Mouse (Mus musculus) spleen, adult 2 months (tissue): ENCODE data around the gene Csrp1. TPM values are rescaled to one million over a fixed set of nuclear protein-coding genes. Genes with fewer than 3 reads are reported as not detected.

Source experiments
- DNase-seq, 2 experiments: peaks; one replicate each; pipeline versions ENCODE4 v3.0.0 to v3.0.0-alpha.2; 2012 to 2021; ENCODE audit warnings: low spot score in 2 of 2, low read depth in 1 of 2
- H3K27ac ChIP-seq: fragments of 200-500 bp; 2 replicates; pipeline ENCODE4 v1.5.1; 2012; ENCODE audit warnings: low read length, inconsistent platforms; ENCODE audit not compliant: insufficient read depth
- H3K27me3 ChIP-seq: fragments of 200-500 bp; 2 replicates; pipeline ENCODE4 v1.6.1; 2012; ENCODE audit warnings: mild to moderate bottlenecking, moderate library complexity, low read length, inconsistent platforms; ENCODE audit not compliant: control insufficient read depth, insufficient read depth
- H3K36me3 ChIP-seq: fragments of 200-500 bp; 2 replicates; pipeline ENCODE4 v1.6.1; 2012; ENCODE audit warnings: mild to moderate bottlenecking, low read length, inconsistent platforms; ENCODE audit not compliant: control insufficient read depth, insufficient read depth
- H3K4me1 ChIP-seq: fragments of 200-500 bp; 2 replicates; pipeline ENCODE4 v1.6.1; 2011; ENCODE audit warnings: inconsistent platforms; ENCODE audit not compliant: control insufficient read depth, insufficient read depth, insufficient read length
- H3K4me3 ChIP-seq: fragments of 200-500 bp; 2 replicates; pipeline ENCODE4 v1.5.1; 2011; ENCODE audit warnings: mild to moderate bottlenecking, inconsistent platforms; ENCODE audit not compliant: insufficient read depth, insufficient read length; ENCODE audit errors: extremely low read depth
- CTCF ChIP-seq: fragments of 200-500 bp; IDR thresholded peaks from 2 replicates; pipeline ENCODE4 v1.5.1; 2011; ENCODE audit warnings: mild to moderate bottlenecking, inconsistent platforms; ENCODE audit not compliant: insufficient read depth, insufficient read length, insufficient replicate concordance; ENCODE audit errors: extremely low read depth
- POLR2A ChIP-seq: fragments of 200-500 bp; IDR thresholded peaks from 2 replicates; pipeline ENCODE4 v1.6.1; 2011; ENCODE audit warnings: low read depth, low read length, inconsistent platforms
- WGBS: fragments of 180-500 bp; shearing (Covaris S2); methylation state at CpG from one replicate; pipeline ENCODE4 v1.1.7; 2018; 5-methylcytosine and 5-hydroxymethylcytosine counted together
- polyA plus RNA-seq: library from polyadenylated mRNA; depleted of rRNA; stranded (reverse); fragments of >200 nt; gene quantifications from 2 replicates; pipeline ENCODE4 v1.2.3, GENCODE M21; 2012

The Csrp1 gene
- polyA plus RNA-seq, 1 experiment: 174 TPM

DNA sequence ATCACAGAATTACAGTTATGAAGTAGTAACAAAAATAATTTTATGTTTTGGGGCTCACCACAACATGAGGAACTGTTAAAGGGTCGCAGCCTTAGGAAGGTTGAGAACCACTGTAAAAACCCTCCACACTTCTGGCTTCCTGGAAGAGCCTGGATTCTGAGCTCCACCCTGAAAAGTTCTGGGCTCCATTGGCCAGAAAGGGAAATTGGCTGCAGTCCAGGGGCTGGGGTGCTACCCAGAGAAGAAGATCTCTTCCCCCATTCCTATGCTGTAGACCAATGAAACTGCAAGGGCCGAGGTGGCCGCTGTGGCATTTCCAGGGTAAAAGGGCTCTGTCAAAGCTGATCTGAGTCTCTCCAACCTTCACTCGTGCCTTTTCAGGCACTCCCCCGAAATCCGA is 21.8 kb upstream of the Csrp1 start:
- Histone ChIP-seq H3K4me3 (no peak overlapping the region), H3K4me1 (peaks cover 2% of the 10 kb centered on the region; the same call in 1 of the 2 replicates), H3K27me3 (no peaks in the 10 kb centered on the region), H3K36me3 (no peaks in the 10 kb centered on the region), H3K27ac (no peak overlapping the region)
- 80% methylated on average over 6 of the region's 6 CpGs for WGBS
- no peak for TF ChIP-seq POLR2A
- no peak for TF ChIP-seq CTCF
- no peak for DNase-seq

DNA sequence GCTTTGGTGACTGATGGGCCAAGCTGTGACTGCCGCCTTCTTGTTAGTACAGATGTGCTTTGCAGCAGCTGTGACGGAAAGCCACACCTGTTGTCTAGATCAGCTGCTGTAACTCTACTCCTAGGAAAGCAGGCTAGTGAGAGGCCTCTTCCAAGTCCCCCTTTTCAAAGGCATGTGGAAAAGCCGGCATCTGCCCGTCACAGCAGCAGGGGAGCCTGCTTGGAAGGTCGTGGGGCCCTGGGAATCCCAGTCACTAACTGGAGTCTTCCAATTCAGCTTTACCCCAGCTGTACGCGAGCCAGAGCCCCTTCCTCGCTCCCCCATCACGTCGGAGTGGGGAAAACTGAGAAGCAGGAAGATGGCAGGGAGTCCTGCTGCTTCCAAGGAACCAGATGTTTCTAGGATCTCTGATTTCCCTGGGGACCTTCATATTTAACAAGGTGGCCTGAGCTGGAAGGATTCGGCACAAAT is 21.4 kb upstream of the Csrp1 start:
- Histone ChIP-seq H3K36me3 (no peaks in the 10 kb centered on the region), H3K27me3 (no peaks in the 10 kb centered on the region), H3K27ac (no peak overlapping the region), H3K4me1 (peaks cover 2% of the 10 kb centered on the region; the same call in 1 of the 2 replicates), H3K4me3 (no peak overlapping the region)
- no peak for TF ChIP-seq POLR2A
- TF ChIP-seq CTCF: no peak
- 92% methylated on average over 11 of the region's 11 CpGs for WGBS
- no peak for DNase-seq

- no peak overlapping the region for H3K27ac ChIP-seq
- H3K4me3 ChIP-seq: no peak overlapping the region
- H3K27me3 ChIP-seq: no peaks in the 10 kb centered on the region
- no peak for TF ChIP-seq POLR2A
- TF ChIP-seq CTCF: peak; percentile 37; the same call in 1 of the 2 replicates
- 39% methylated on average over 29 of the region's 29 CpGs for WGBS
- H3K36me3 ChIP-seq: no peaks in the 10 kb centered on the region
- peaks cover 2% of the 10 kb centered on the region; the same call in 1 of the 2 replicates for H3K4me1 ChIP-seq
- peak in 1 of 2 experiments; percentile 34 for DNase-seq
Measured at GRCm38 (mm10) chr1:135698996-135699705, 20.7 kb upstream of the Csrp1 start.

DNA sequence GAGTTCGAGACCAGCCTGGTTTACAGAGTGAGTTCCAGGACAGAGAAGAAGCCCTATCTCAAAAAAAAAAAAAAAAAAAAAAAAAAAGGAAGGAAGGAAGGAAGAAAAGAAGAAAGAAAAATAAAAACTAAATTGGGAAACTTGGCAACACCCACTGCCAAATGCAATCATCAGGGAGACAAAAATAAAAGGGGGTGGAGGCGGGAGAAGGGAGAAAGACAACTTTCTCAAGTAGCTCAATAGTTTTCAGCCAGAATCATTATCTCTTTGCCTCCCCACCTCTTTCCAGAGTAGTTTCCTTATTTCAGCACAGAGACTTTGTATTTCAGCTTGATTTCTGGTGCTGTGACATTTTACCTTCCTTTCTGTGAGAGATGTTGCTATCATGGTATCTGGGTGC is 20.0 kb upstream of the Csrp1 start:
- no peaks in the 10 kb centered on the region for H3K36me3 ChIP-seq
- 47% methylated on average over 2 of the region's 2 CpGs for WGBS

DNA sequence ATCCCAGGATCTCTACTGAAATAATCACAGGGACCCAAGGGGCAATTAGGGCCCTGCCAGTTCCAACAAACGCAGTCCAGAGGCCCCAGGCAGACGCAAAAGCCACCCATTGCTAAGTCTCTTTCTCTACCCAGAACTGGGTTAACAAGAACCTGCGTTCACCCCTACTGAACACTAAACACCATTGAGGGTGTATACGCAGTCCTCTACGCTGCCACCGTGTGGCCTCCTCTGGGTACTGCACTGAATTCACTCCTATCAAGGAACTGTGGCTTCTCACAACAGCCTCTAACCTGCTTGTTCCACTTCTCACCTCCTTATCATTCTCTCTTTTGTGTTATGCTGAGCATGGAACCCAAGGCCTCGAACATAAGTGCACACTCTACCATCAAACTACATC is 19.3 kb upstream of the Csrp1 start:
- TF ChIP-seq POLR2A (no peak), CTCF (peak; percentile 73; the same call in 1 of the 2 replicates)
- under 1% methylated on average over 7 of the region's 7 CpGs for WGBS
- peaks cover 2% of the 10 kb centered on the region; the same call in 1 of the 2 replicates for H3K4me1 ChIP-seq
- H3K4me3 ChIP-seq: no peak overlapping the region
- DNase-seq: peak; percentile 45 to 67
- no peaks in the 10 kb centered on the region for H3K36me3 ChIP-seq
- H3K27me3 ChIP-seq: no peaks in the 10 kb centered on the region
- no peak overlapping the region for H3K27ac ChIP-seq

More for the DNA sequence above, 20.0 kb upstream of the Csrp1 start:
- no peak overlapping the region for H3K4me3 ChIP-seq
- DNase-seq: no peak
- peaks cover 2% of the 10 kb centered on the region; the same call in 1 of the 2 replicates for H3K4me1 ChIP-seq
- no peaks in the 10 kb centered on the region for H3K27me3 ChIP-seq
- H3K27ac ChIP-seq: no peak overlapping the region
- TF ChIP-seq POLR2A (no peak), CTCF (no peak)

GRCm38 (mm10) chr1:135701314-135701713 is 18.5 kb upstream of the Csrp1 start:
- TF ChIP-seq POLR2A (no peak), CTCF (no peak)
- DNase-seq: no peak
- Histone ChIP-seq H3K27me3 (no peaks in the 10 kb centered on the region), H3K27ac (no peak overlapping the region), H3K4me3 (no peak overlapping the region), H3K36me3 (no peaks in the 10 kb centered on the region), H3K4me1 (peaks cover 2% of the 10 kb centered on the region; the same call in 1 of the 2 replicates)
- 63% methylated on average over 3 of the region's 3 CpGs for WGBS

- 20% methylated on average over 2 of the region's 2 CpGs for WGBS
Measured at GRCm38 (mm10) chr1:135702722-135703121, 17.1 kb upstream of the Csrp1 start.

More at GRCm38 (mm10) chr1:135702722-135703121, 17.1 kb upstream of the Csrp1 start:
- Histone ChIP-seq H3K4me3 (no peak overlapping the region), H3K27me3 (no peaks in the 10 kb centered on the region), H3K4me1 (peaks cover 2% of the 10 kb centered on the region; the same call in 1 of the 2 replicates), H3K36me3 (no peaks in the 10 kb centered on the region), H3K27ac (no peak overlapping the region)
- TF ChIP-seq POLR2A (no peak), CTCF (no peak)
- DNase-seq: no peak
